ENCODE assay signal across 15 mouse cellular contexts in genomic region chr14:26436304-26436703, GRCm38 (mm10).
DNase-seq lines count a peak whose midpoint lies in the region; ATAC-seq and TF ChIP-seq lines count a peak whose summit lies in the region.
"Had no signal": no experiment of that assay in that cellular context is flagged by ENCODE, and none has a peak within 500 bp of the region (broad histone marks: within the 10 kb centered on the region; RNA-seq: fewer than 3 reads in every experiment).

No protein-coding gene starts in this region.

- no peaks in the 10 kb centered on the region for H3K4me1 ChIP-seq in kidney, postnatal 0 days (replicated peaks; ENCODE audit: insufficient read depth, low read length)
- H3K4me1 ChIP-seq: embryonic facial prominence, embryonic 12.5 days; lung, embryonic 15.5 days had no signal

- H3K36me3 ChIP-seq in kidney, postnatal 0 days (ENCODE audit: insufficient read depth, low read length), result no peaks in the 10 kb centered on the region

- no peak overlapping the region for H3K27ac ChIP-seq in kidney, postnatal 0 days
- H3K27ac ChIP-seq: embryonic facial prominence, embryonic 12.5 days; limb, embryonic 12.5 days; lung, embryonic 15.5 days had no signal

- H3K9me3 ChIP-seq in kidney, postnatal 0 days (replicated peaks; ENCODE audit: low read length), result no peaks in the 10 kb centered on the region
- H3K9me3 ChIP-seq: embryonic facial prominence, embryonic 12.5 days; limb, embryonic 12.5 days; lung, embryonic 15.5 days had no signal

- no peaks in the 10 kb centered on the region for H3K27me3 ChIP-seq in kidney, postnatal 0 days (ENCODE audit: insufficient read depth, low read length)
- H3K27me3 ChIP-seq: embryonic facial prominence, embryonic 12.5 days; limb, embryonic 12.5 days; lung, embryonic 15.5 days had no signal

- DNase-seq in adrenal gland, postnatal 14 days, result peak; percentile 8
- no peak for DNase-seq in adrenal gland, adult 8-10 months
- DNase-seq in kidney, postnatal 0 days (ENCODE audit: low spot score), result peak; percentile 11
- DNase-seq in kidney, postnatal 14 days, result no peak
- peak; percentile 20 for DNase-seq in 3T3-L1 (ENCODE audit: low read depth, low spot score)
- DNase-seq in R1 (ENCODE audit: low read depth, low spot score), result peak; percentile 56
- no peak for DNase-seq in right cerebral cortex, postnatal 14 days
- DNase-seq: cerebellum, adult 9-11 months; kidney, postnatal 25 days; right cerebral cortex, adult 18-20 months; thymus, adult 18-20 months had no signal

- peak; percentile 72 for TF ChIP-seq CTCF in kidney, postnatal 0 days (IDR thresholded peaks at IDR 0.05; ENCODE audit: low read depth)

- H3K4me2 ChIP-seq in kidney, postnatal 0 days (ENCODE audit: low read length), result no peak overlapping the region
- H3K4me2 ChIP-seq: embryonic facial prominence, embryonic 12.5 days; limb, embryonic 12.5 days; lung, embryonic 15.5 days had no signal

- no peak overlapping the region for H3K9ac ChIP-seq in kidney, postnatal 0 days (ENCODE audit: low read depth, low read length)
- H3K9ac ChIP-seq: embryonic facial prominence, embryonic 12.5 days; limb, embryonic 12.5 days; lung, embryonic 15.5 days had no signal

- H3K4me3 ChIP-seq in kidney, postnatal 0 days (replicated peaks; ENCODE audit: low read depth, low read length), result no peak overlapping the region
- H3K4me3 ChIP-seq: embryonic facial prominence, embryonic 12.5 days; limb, embryonic 12.5 days; lung, embryonic 15.5 days had no signal

- ATAC-seq in kidney, postnatal 0 days (replicated peaks; ENCODE audit: low FRiP score, low read depth), result no peak
- no peak for ATAC-seq in inflammation-experienced regulatory T-cells, adult 6 months

Comparison
In these comparisons a context has a peak if more than half of its experiments do, and no peak if none do; other contexts are left out.
1. DNase-seq: peak in adrenal gland, postnatal 14 days (single experiment), kidney, postnatal 0 days (single experiment), 3T3-L1 (single experiment) and R1 (single experiment); none in adrenal gland, adult 8-10 months (single experiment), kidney, postnatal 14 days (single experiment) and right cerebral cortex, postnatal 14 days (single experiment).